Mouse (Mus musculus): ENCODE measurements around the gene Camkv.
A peak's percentile ranks its signal among the peaks of the same experiment; 100 is the strongest.

Gene Camkv

DNA sequence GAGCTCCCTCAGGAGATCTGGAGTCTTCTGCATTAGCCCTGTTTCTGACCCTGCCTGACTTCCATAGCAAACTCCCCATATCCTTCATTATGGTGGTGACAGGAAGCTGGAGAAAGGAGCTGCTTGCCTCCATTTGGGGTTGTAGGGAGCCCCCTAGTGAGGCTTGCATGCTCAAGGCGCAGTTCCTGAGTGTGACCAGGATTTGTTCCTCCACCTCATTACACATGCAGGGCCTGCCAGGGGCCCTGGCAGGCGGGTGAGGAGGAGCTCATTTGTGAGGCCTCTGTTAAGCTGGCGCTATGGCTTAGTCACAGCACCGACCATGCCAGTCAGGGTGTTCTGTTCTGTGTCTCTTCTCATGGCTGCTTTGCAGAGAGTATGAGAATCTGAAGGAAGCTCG lies 26.4 kb downstream of the Camkv start:
- no peak for DNase-seq (ENCODE audit: low read depth in 1 of 2, low spot score in 2 of 2)

DNA sequence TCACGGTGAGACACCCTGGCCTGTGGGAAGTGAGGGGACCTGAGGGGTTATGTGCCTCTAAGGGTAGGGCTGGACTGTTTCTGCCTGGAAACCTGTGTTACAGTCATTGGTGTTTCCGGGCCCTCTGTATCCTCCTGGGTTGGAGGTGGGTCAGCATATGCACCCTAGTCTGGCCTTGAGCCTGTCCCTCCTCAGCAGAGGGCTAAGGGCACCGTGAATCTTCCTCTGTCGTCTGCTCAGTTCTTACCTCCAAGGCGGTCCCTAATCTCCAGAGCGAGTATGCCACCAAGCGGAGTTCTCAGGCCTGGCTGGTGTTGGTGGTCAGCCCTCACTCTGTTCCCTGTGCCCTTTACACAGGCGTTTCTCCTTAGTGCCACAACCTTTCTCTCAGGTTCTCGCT lies 27.4 kb downstream of the Camkv start:
- DNase-seq (ENCODE audit: low read depth in 1 of 2, low spot score in 2 of 2) = no peak

DNA sequence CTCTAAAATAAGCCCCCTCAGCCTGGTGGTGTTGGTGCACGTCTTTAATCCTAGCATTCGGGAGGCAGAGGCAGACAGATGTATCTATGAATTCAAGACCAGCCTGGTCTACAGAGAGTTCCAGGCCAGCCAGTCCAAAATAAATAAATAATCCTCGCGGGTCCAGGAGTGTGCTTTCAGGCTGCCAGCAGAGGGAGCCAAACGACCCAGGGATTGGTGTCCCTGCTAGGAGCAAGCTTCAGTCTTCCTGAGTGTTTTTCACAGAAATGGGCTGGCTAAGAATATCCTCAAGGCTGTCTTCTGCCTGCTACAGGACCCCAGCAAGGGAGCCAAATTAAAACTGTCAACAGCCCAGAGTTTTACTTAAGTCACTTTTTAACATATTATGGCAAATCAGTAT lies 28.2 kb downstream of the Camkv start:
- DNase-seq (ENCODE audit: low read depth in 1 of 2, low spot score in 2 of 2) = no peak

DNA sequence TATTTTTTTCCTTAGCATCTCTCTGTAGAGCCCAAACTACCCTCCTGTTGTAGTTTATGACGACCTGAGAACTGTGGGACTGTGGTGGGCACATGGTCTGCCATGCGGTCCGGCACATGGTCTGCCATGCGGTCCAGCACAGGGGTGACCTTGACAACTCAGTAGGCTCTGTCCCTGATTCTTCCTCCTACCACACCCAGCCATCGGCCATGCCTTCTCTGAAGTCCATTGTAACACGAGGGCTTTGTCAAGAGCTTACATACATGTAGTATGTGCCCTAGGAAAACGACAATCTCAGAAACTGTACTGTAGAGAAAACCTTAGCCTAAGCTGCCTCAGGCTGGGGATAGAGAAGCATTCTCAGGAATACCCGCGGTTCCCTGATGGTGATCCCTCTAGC lies 29.2 kb downstream of the Camkv start:
- no peak for DNase-seq (ENCODE audit: low read depth in 1 of 2, low spot score in 2 of 2)

DNA sequence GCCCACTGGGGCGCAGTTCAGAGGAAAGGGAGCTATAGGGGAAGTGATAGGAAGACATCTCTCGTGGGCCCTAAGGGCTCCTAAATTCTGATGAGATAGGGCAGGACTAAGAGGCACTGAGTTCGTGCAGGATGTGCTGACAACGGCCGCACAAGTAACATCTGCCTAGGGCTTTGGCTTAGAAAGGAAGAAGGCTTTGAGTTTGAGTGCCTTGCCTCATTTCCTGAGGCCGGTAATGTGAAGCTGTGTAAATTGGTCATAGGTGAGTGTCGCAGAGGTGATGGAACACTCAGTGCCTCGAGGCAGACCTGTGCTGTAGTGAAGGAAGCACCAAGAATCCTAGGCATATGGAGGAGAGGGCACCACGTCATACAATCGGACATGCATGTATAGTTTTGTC lies 31.2 kb downstream of the Camkv start:
- no peak for DNase-seq (ENCODE audit: low read depth in 1 of 2, low spot score in 2 of 2)

DNA sequence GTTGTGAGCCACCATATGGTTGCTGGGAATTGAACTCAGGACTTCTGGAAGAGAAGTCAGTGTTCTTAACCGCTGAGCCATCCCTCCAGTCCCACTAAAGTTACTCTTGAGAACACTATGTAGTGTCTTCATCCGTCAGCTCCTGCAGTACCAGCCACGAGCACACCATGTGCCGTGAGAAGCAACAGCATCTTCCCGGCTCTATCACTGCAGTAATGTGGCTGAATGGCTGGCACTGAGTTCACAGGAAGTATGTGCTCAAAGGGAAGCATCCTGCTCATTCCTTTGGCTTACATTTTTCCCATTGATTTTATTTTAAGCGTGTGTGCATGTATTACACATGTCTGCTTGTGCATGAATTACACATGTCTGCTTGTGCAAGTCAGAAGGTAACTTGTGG lies 32.0 kb downstream of the Camkv start:
- no peak for DNase-seq (ENCODE audit: low read depth in 1 of 2, low spot score in 2 of 2)

DNA sequence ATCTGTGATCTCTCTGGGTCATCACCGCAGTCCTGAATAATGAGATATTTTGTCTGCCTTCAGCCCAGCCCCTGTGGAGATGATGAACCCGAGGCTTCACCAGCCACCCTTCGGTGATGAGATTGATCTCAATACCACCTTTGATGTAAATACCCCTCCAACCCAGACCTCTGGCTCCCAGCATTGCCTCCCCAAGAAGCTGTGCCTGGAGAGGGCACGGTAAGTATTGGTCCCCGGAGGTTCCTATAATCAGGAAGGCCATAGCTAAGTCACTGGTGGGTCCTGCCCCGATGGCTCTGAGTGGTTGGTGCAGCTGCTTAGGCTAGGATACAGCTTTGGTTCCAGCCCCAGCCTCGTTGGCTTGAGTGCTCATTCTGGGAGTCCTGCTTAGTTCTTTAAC lies 33.1 kb downstream of the Camkv start:
- no peak for DNase-seq (ENCODE audit: low read depth in 1 of 2, low spot score in 2 of 2)

DNA sequence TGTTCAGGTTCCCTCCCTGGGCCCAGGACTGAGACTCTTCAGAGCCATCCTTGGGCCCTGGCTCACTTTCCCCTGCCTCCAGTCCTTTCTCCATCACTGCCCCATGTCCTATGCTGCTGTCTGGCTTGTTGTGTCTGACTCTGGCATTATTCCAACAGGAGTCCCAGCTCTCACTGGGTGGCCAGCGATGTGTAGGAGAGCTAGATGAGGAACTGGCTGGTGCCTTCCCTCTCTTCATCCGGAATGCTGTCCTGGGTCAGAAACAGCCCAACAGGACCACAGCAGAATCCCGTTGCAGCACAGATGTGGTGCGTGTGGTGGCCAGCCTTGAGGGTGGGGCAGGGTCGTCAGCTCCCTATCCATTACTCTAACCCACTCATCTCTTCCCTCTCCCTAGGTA lies 34.8 kb downstream of the Camkv start:
- no peak for DNase-seq (ENCODE audit: low read depth in 1 of 2, low spot score in 2 of 2)

DNA sequence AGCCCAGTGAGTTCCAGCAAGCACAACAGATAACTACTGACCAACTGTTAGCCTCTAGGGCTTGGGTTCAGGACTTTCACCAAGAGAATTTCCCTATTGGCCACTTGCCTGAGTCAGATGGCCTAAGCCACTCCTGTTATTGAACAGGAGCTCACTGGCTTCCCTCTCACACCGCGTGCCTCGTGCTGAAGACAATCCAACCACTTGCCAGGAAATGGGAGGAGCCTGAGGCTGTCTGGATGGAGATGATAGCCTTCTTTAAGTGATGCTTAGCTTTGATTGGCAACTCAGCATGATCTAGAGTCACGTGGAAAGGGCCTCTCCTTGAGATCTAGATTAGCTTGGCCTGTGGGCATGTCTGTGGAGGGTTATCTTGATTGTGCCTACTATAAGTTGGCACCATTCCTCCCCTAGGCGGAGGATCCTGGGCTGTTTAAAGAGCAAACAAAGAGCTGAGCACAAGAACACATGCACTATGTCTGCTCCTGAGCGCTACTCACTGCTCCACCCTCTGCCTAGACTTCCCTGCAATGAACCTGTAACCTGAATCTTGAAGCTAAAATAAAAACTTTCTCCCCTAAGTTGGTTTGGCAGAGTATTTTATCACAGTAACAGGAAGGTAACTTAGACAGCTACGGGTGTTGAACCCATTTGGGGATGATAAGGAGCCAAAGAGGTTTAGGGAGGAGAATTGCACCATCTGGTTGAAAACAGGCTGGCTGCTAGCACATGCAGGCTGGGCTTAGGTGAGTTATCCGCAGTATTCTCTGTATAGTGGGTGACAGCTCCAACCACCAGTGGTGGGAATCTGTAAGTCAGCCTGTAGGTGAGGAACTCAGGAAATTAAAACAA lies 36.4 kb downstream of the Camkv start:
- no peak for DNase-seq (ENCODE audit: low read depth in 1 of 2, low spot score in 2 of 2)

DNA sequence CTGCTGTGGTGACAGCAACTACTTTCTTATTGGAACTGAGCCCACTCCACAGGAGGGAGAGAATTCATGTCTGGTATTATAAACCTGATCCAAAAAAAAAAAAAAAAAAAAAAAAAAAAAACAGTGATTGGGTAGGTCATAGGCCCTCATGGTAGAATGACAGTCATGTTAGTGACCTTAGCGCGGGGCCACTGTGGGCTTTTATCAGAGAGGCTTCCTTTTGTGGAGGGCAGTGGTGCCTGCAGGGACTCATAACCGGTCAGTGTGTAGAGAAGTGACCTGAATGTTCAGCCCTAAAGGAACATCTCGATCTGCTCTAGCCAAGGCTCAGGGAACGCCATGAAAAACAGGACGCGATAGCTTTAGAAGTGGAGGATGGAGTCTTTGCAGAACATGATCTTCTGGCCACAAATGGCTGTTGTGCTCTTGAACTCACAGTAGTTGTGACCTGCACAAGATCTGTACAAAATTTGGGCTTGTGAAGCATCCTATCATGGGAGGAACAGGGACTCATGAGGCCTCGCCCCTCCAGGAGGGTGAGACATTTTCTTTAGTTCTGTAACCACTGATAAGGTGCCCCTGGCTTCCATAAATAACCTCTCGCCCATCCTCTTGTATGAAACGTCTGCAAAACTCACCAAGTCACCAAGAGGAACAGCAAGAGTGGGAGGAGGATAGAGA lies 39.2 kb downstream of the Camkv start:
- DNase-seq (ENCODE audit: low read depth in 1 of 2, low spot score in 2 of 2) = no peak

DNA sequence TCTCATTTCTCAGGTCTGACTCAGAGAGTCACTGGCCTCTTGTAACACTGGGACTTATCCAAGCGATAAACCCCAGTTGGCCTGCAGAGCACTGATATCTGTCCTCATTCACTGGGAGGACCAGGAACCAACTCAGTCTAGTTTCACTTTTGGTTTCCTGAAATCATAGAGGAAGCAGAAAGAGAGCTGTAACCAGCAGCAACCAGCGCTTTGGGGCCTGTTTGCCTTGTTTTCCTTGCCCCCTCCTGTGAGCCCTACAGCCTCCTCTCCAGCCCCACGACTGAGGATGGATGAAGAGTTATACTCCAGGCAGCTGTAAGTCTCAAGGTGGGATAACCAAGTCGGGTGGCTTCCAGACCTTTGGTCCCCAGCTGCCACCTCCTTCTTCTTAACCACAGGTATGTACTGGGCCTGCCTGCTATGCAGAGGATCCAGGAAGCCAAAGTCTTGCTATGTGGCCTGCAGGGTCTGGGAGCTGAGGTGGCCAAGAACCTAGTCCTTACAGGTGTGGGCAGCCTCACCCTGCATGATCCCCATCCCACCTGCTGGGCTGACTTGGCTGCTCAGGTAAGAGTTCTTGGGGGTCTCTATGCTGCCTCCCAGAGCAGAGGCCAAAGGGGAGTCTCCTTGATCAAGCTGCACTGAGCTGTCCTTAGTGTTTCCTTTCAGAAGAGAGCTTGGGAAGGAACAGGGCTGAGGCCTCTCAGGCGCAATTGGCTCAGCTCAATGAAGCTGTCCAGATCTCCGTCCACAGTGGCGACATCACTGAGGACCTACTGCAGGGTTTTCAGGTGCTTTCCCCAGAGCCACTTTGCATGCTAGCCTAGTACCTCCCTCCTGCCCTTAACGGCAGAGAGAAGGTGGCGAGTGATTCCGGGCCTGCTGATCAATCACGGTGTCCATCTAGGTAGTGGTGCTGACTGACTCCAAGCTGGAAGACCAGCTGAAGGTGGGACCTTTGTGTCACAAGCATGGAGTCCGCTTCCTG lies 40.2 kb downstream of the Camkv start, which contains the start of gene Uba7:
TSS of gene Uba7 (plus strand) at position 107 of the 988 bp plus-strand sequence.
- DNase-seq (ENCODE audit: low read depth in 1 of 2, low spot score in 2 of 2) = peak in 1 of 2 experiments; percentile 21

DNA sequence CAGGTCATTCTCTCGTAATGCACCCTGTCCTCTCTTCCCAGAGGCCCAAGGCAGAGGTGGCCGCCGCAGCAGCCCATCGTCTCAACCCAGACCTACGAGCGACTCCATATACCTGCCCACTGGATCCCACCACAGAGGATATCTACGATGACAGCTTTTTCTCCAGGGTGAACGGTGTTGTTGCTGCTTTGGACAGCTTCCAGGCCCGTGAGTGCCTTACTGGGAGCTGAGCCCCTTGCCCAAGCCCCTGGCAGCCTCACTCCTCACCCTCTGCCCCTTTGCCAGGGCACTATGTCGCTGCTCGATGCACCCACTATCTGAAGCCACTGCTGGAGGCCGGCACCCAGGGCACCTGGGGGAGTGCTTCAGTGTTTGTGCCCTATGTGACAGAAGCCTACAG lies 43.3 kb downstream of the Camkv start:
- no peak for DNase-seq (ENCODE audit: low read depth in 1 of 2, low spot score in 2 of 2)

DNA sequence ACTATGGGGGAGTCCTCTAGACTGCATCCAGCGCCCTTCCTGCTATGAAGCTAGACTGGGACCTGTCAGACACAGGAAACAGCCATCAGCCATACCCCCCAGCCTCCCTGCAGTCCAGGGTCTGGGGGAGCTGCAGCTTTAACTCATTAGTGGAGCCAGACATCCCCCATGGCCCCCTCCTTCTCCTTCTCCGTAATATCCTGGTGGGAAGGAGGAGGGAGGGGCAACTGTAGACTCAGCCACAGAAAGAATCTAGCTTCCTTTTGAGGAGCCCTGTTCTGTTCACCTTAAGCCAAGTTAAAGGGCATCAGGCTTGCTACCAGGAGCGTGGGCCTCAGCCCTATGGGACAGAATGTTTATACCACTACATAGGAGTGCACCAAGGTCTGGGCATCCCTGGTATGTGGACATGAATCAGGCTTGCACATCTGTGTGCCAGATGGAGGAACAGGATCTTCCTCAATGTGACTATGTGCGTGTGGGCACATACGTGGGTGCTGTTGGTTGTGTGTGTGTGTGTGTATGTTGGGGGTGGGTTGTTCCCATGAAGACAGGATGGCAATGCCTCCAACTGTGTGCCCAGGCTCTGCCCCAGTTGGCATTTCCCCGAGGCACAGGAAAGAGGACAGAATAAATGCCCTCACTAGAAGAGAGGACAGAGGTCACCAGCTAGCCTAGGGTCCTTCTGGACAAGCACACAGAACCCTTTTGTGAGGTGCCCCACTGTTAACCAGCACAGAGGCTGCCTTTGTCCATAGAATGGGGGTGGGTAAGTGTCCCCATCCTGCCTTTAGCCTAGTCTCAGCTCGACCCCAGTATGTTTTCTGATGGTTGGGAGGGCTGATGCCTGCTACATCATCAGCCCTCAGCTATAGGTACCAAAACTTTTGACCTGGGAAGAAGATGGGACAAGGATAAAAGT lies 46.5 kb downstream of the Camkv start:
- DNase-seq (ENCODE audit: low read depth in 1 of 2, low spot score in 2 of 2) = no peak

DNA sequence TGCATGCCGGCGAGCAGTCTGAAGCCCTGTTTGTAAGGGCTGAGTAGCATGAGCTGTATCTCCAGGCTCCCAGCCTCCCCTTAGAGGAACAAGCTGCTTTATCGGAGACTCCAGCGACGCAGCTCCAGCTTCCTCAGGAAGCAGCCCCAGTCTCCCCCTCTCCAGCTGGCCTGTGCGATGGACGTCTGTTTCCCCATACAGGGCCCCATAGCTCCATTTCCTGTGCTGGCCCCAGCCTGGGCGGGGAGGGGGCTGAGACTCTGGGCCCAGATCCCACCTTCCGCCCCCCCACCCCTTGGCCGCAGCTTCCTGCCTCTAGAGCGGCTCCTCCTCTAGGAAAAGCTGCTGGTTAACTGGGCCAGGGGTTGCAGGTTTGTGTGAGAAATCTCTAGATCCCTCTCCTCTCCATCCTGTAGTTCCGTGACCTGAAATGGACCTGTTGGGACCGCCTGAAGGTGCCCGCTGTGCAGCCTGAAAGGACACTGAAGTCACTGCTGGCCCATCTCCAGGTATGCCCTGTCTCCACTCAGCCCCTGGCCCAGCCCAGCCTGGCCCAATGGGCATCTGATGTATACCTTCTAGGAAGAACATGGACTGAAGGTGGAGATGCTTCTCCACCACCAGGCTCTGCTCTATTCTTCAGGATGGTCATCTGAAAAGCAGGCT lies 47.3 kb downstream of the Camkv start, which contains the start of gene Gm20661:
TSS of gene Gm20661 (plus strand) at position 378 of the 666 bp plus-strand sequence.
- DNase-seq (ENCODE audit: low read depth in 1 of 2, low spot score in 2 of 2) = peak in 1 of 2 experiments; percentile 27

DNA sequence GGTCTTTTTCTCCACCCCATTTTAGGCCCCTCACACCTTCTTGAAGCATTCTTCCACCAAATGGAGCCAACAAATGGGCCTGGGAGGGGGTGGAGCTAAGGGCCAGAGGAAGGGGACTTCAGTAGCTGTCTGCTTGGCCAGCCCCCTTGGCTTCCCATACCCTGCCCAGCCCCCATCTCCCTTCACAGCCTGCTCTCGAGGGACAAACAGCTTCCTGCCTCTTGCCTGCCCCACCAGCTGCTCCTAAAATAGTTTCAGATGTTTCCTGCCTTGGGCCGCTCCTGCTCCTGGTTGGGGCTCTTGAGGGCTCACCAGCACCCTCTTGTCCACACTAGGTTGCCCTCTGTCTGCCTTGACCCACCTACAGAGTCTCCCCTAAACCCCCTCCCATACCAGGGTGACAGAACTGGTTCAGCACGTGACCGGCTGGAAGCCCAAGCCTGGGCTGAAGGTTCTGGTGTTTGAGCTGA lies 48.0 kb downstream of the Camkv start:
- DNase-seq (ENCODE audit: low read depth in 1 of 2, low spot score in 2 of 2) = no peak

DNA sequence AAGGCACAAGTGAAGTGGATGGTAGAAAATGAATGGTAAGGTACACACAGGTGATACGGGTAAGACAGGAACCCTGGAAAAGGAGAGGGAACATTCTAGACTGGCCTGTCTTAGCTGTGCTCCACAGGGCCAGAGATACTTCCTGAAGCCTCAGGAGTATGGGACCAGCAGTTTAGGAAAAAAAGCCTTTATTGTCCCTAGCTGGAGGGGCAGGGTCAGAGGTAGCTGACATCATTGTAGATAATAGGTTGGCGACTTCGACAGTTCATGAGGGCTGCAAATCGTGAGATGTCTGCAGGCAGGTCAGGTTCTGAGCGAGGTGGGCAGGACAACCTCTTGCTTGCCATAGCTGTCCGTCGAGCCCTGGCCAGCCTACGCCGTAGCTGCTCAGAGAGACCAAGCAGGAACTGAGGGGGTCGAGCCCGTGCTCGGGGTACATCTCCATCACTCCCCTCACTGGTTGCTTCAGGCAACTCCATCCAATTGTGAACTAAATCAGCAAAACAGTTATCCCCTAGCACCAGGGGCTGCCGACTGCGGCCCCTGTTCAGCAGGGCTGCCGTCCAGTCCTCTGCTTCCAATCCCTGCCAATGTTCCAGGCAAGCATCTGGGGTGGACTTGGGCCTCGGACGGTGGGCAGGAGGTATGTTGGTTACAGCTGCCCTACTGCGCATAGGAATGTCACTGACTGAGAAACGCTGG lies 48.7 kb downstream of the Camkv start:
- no peak for DNase-seq (ENCODE audit: low read depth in 1 of 2, low spot score in 2 of 2)

DNA sequence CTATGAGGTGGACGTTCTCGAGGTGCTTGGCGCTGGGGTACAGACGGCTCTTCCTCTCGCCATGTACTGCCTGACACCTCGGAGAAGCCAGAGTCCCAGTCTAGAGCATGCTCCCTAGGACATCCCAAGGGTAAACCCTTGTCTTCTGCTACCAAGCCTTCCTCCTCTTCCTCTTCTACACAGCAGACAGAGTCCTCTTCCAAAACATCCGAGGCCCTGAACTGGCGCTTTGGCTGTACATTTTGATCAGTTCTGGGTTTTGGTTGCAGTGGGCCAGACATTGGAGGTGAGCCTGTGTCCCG lies 49.2 kb downstream of the Camkv start:
- DNase-seq (ENCODE audit: low read depth in 1 of 2, low spot score in 2 of 2) = no peak

DNA sequence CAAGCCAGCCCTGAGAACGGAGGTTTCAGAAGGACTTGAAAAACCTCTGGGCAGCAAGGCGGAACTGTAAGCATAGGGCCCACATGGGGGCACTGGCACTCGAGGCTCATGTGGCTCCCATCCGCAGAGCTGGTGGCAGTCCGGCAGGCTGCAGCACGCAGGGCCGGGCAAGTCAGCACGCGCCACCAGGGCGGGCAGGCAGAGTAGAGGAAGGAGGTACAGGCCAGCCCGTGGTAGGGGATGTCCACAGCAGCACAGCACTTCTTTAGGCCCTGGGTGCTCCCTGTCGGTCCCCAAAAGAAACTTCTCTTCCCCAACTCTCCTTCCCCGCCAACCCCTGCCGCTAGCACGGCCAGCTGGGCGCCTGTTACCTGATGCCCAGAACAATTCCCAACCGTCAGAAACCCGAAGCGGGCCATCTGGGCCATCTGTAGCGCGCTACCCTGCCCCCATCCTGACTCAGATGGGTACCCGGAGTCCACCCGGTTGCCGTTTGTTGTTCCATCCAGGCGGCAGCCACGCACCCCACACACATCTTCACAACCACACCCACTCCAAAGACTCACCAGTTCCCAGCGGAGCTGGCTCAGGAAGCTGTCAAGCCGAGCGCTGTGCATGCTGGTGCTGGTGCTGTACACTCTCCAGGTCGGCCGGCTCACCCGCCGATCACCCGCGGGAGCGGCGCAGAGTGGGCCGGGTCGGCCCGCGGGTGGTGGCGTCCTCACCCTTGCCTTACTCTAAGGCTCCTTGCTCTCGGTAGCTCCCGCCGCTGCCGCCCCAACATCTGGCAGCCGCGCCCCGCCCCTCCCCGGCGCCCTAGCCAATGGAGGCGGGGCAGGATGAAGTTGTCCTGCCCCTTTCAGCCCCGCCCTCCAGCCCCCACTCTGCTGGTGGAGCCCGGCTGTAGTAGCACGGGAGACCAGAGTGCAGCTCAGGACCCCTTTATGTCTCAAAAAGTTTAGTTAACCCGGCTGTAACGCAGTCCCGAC lies 50.0 kb downstream of the Camkv start, which contains the start of gene Inka1:
TSS of gene Inka1 (minus strand) at position 749 of the 989 bp plus-strand sequence.
- DNase-seq (ENCODE audit: low read depth in 1 of 2, low spot score in 2 of 2) = peak in 1 of 2 experiments; percentile 72
